Mouse (Mus musculus): ENCODE results near the gene Chst11. TPM values are rescaled to one million over a fixed set of nuclear protein-coding genes. Genes with fewer than 3 reads are reported as not detected.

Gene Chst11
- polyA plus RNA-seq, 1 experiment from 2014 or later, result 2.0 TPM

DNA sequence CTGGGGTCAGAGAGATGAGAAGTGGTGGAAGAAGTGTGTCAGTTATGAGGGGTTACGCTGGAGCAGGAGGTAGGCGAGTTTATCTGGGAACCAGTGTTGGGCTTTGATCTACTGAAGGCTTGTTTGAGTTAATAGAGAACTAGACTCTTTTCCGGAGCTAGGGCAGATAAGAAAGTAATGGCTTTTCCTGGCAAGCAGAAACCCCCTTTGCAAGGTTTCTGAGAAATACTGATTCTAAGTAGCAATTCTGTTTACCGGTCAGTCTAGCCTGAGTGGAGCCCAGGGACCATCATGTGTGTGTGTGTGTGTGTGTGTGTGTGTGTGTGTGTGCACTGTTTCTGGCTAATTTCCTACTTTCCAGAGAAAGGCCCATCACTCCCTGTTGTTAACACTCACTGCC, 243.3 kb downstream of the Chst11 start:
- 68% methylated on average over 4 of the region's 4 CpGs for WGBS
- Histone ChIP-seq H3K4me3 (ENCODE audit: low read depth, low read length) (no peak overlapping the region), H3K27me3 (replicated peaks; ENCODE audit: control insufficient read depth, insufficient read depth, low read length) (no peaks in the 10 kb centered on the region), H3K27ac (ENCODE audit: low read depth) (no peak overlapping the region), H3K36me3 (ENCODE audit: control insufficient read depth, insufficient read depth, low read length) (no peaks in the 10 kb centered on the region), H3K4me2 (ENCODE audit: low read length) (no peak overlapping the region), H3K4me1 (replicated peaks; ENCODE audit: control insufficient read depth, insufficient read depth, low read length) (no peaks in the 10 kb centered on the region), H3K9me3 (ENCODE audit: control insufficient read depth, low read length) (no peaks in the 10 kb centered on the region), H3K9ac (ENCODE audit: low read length) (no peak overlapping the region)
- ATAC-seq (replicated peaks; ENCODE audit: low FRiP score, low TSS enrichment, low read depth) (no peak), DNase-seq (ENCODE audit: low spot score) (no peak)

DNA sequence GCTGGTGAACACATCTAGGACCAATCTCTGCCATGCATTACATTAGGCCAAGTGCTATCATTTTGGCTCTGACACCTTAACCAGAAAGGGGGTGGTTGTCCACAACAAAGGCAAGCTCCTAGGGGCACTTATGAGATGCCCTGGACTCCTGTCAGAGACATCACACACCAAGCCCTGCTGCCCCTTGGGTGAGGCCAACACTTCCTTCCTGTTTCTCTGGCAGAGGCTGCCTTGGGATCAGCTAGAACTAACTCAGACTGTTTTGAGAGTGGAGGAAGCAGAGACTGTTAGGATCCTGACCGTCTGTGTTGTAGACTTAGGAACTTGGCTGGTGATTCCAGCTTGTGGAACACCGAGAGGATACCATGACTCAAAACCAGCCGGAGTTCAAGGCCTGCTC, 248.7 kb downstream of the Chst11 start:
- no peaks in the 10 kb centered on the region for H3K36me3 ChIP-seq (ENCODE audit: control insufficient read depth, insufficient read depth, low read length)
- no peak overlapping the region for H3K27ac ChIP-seq (ENCODE audit: low read depth)
- 84% methylated on average over 3 of the region's 3 CpGs for WGBS
- H3K4me2 ChIP-seq (ENCODE audit: low read length), result no peak overlapping the region
- H3K9me3 ChIP-seq (ENCODE audit: control insufficient read depth, low read length), result no peaks in the 10 kb centered on the region
- no peak overlapping the region for H3K4me3 ChIP-seq (ENCODE audit: low read depth, low read length)
- no peaks in the 10 kb centered on the region for H3K4me1 ChIP-seq (replicated peaks; ENCODE audit: control insufficient read depth, insufficient read depth, low read length)
- H3K9ac ChIP-seq (ENCODE audit: low read length), result no peak overlapping the region
- DNase-seq (ENCODE audit: low spot score) (no peak), ATAC-seq (replicated peaks; ENCODE audit: low FRiP score, low TSS enrichment, low read depth) (no peak)
- H3K27me3 ChIP-seq (replicated peaks; ENCODE audit: control insufficient read depth, insufficient read depth, low read length), result no peaks in the 10 kb centered on the region

DNA sequence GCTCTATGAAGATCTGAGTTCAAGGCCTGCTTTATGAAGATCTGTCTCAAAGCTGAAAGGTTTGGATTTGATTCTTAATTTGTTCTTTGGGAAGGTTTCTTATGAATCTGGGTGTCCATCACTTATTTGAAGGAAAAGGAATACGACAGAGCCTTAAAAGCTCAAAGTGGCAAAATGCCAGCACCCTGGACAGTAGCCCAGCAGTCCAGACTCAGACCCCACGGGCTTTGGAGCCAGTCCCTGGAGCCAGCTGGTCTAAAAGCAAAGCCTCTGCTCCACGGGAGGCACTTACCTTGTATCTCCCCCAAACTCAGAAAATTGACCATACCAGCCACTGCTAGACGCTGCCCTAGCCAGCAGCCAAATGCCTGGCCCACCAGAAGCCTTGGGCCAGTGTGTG, 249.1 kb downstream of the Chst11 start:
- H3K9me3 ChIP-seq (ENCODE audit: control insufficient read depth, low read length), result no peaks in the 10 kb centered on the region
- H3K4me1 ChIP-seq (replicated peaks; ENCODE audit: control insufficient read depth, insufficient read depth, low read length), result no peaks in the 10 kb centered on the region
- no peak for DNase-seq (ENCODE audit: low spot score)
- ATAC-seq (replicated peaks; ENCODE audit: low FRiP score, low TSS enrichment, low read depth), result no peak
- 49% methylated on average over 4 of the region's 4 CpGs for WGBS
- H3K9ac ChIP-seq (ENCODE audit: low read length), result no peak overlapping the region
- H3K36me3 ChIP-seq (ENCODE audit: control insufficient read depth, insufficient read depth, low read length), result no peaks in the 10 kb centered on the region
- H3K4me3 ChIP-seq (ENCODE audit: low read depth, low read length), result no peak overlapping the region
- no peaks in the 10 kb centered on the region for H3K27me3 ChIP-seq (replicated peaks; ENCODE audit: control insufficient read depth, insufficient read depth, low read length)
- H3K27ac ChIP-seq (ENCODE audit: low read depth), result no peak overlapping the region
- H3K4me2 ChIP-seq (ENCODE audit: low read length), result no peak overlapping the region

DNA sequence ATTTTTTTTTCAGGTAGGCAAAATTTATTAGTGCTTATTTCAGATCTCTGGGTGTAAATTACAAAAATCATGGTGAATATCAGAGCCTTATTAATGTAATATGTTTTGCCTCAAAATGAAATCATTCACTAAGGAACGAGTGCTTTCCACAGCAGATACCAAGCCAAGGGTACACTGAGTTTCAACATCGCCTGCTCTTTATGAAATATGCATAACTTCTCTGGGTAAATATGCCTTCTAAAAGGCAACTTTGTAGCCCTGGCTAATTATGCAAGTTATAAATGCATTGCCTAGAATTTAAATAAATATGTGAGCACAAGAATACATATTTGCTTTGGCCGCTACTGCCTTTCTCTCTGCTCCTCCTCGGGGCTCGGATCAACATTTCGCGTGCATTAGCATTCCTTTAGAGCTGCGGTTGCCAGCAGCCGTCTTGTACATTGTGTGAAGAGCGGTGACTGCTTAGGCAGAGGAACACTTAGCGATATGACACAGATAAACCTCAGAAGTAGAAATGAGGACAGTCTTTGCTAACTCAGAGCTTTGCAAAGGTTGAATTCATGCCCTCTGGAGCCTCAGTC, 256.9 kb downstream of the Chst11 start:
- no peaks in the 10 kb centered on the region for H3K4me1 ChIP-seq (replicated peaks; ENCODE audit: control insufficient read depth, insufficient read depth, low read length)
- ATAC-seq (replicated peaks; ENCODE audit: low FRiP score, low TSS enrichment, low read depth) (no peak), DNase-seq (ENCODE audit: low spot score) (no peak)
- no peak overlapping the region for H3K27ac ChIP-seq (ENCODE audit: low read depth)
- H3K4me3 ChIP-seq (ENCODE audit: low read depth, low read length), result no peak overlapping the region
- H3K36me3 ChIP-seq (ENCODE audit: control insufficient read depth, insufficient read depth, low read length), result no peaks in the 10 kb centered on the region
- H3K27me3 ChIP-seq (replicated peaks; ENCODE audit: control insufficient read depth, insufficient read depth, low read length), result no peaks in the 10 kb centered on the region; the same call in 1 of the 2 replicates
- WGBS, result 53% methylated on average over 11 of the region's 11 CpGs
- no peak overlapping the region for H3K4me2 ChIP-seq (ENCODE audit: low read length)
- no peaks in the 10 kb centered on the region for H3K9me3 ChIP-seq (ENCODE audit: control insufficient read depth, low read length)
- H3K9ac ChIP-seq (ENCODE audit: low read length), result no peak overlapping the region

DNA sequence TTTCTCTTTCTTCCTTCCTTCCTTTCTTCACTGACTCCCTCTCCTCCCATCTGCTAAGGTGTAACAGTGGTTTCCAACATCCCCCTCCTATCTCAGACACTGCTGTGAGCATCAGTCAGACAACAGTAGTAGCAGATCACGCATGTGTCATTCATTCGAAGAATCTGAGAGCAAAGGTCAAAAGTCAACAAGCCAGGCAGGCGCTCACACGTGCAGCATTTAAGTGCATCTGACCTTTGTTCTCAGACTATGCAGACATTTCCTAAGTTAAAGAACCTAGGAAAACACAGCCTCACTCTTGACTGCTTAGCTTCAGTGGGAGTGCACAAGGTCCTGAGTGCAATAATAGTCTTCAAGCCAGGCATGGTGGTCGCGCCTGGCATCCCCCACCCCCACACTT, 258.8 kb downstream of the Chst11 start:
- no peak overlapping the region for H3K4me2 ChIP-seq (ENCODE audit: low read length)
- H3K27ac ChIP-seq (ENCODE audit: low read depth), result no peak overlapping the region
- H3K36me3 ChIP-seq (ENCODE audit: control insufficient read depth, insufficient read depth, low read length), result no peaks in the 10 kb centered on the region
- 33% methylated on average over 6 of the region's 6 CpGs for WGBS
- no peaks in the 10 kb centered on the region for H3K4me1 ChIP-seq (replicated peaks; ENCODE audit: control insufficient read depth, insufficient read depth, low read length)
- ATAC-seq (replicated peaks; ENCODE audit: low FRiP score, low TSS enrichment, low read depth), result no peak
- H3K4me3 ChIP-seq (ENCODE audit: low read depth, low read length), result no peak overlapping the region
- no peak overlapping the region for H3K9ac ChIP-seq (ENCODE audit: low read length)
- DNase-seq (ENCODE audit: low spot score), result no peak
- no peaks in the 10 kb centered on the region; the same call in 1 of the 2 replicates for H3K27me3 ChIP-seq (replicated peaks; ENCODE audit: control insufficient read depth, insufficient read depth, low read length)
- H3K9me3 ChIP-seq (ENCODE audit: control insufficient read depth, low read length), result no peaks in the 10 kb centered on the region

Other genes with a start within 250 kb of the Chst11 start
- gene Nfyb, start 221.4 kb upstream of the Chst11 start, polyA plus RNA-seq (2014; fragmentation: Nextera tagmentation; extraction: Ambion mirVana), result 42.8 and 42.9 TPM in 2 replicates
- 124 and 128 TPM in 2 replicates for gene Txnrd1, start 151.5 kb upstream of the Chst11 start, polyA plus RNA-seq (2014; fragmentation: Nextera tagmentation; extraction: Ambion mirVana)
- gene Eid3, start 118.9 kb upstream of the Chst11 start, polyA plus RNA-seq (2014; fragmentation: Nextera tagmentation; extraction: Ambion mirVana), result 0.31 and 0.63 TPM in 2 replicates

Data from intestine, embryonic 14.5 days (tissue).